Mouse (Mus musculus): ENCODE results near the gene Arpc1b.
A peak's percentile ranks its signal among the peaks of the same experiment; 100 is the strongest.

Gene Arpc1b

GRCm38 (mm10) chr5:145165184-145165583 lies 51.2 kb downstream of the Arpc1b start:
- no peak for DNase-seq

GRCm38 (mm10) chr5:145166536-145167305 lies 52.7 kb downstream of the Arpc1b start, which contains the start of the genes Ptcd1 and Cpsf4:
Ptcd1 (minus strand) TSS chr5:145167108.
Cpsf4 (plus strand) TSS chr5:145167213.
- peak; percentile 99 for DNase-seq

- no peak for DNase-seq
These were observed 53.3 kb downstream of the Arpc1b start for GRCm38 (mm10) chr5:145167306-145167661.

DNA sequence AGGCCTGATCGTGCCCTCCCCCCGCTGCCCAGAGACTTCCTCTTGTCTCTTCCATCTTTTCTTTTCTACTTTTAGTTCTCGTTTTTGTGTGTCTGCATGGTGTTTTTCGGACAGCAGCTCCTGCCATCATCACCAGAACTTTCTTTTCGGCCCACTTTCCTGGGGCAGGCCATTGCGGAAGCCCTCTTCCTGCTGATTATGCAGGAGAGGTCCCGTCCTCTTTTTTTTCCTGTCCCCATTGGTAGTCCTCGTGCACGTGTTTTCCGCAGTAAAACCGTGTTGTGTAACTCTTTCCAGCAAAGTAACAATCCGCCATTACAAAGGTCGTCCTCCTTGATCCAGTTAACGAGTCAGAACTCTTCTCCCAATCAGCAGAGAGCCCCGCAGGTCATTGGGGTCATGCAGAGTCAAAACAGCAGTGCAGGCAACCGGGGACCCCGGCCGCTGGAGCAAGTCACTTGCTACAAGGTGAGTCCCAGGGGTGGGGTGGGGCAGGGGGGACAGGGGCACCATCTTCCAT lies 64.5 kb downstream of the Arpc1b start:
- no peak for DNase-seq
